Mouse (Mus musculus) liver, embryonic 14.5 days (tissue): ENCODE measurements around the gene Aplp2.

Experiments
- CTCF ChIP-seq: IDR thresholded peaks from 2 replicates; pipeline ENCODE4 v1.5.1; 2016; ENCODE audit warnings: antibody characterized with exemption, low read depth, control low read depth
- EP300 ChIP-seq: IDR thresholded peaks from 2 replicates; pipeline ENCODE4 v1.6.1; 2016; ENCODE audit warnings: antibody characterized with exemption, low read depth

- TF ChIP-seq CTCF (no peak), EP300 (no peak)
These were observed 27.2 kb downstream of the Aplp2 start for GRCm38 (mm10) chr9:31184439-31184838.
